ENCODE assay signal across 14 mouse cellular contexts in genomic region chr1:170647381-170647780, GRCm38 (mm10). TPM values are rescaled to one million over a fixed set of nuclear protein-coding genes. Genes with fewer than 3 reads are reported as not detected.
A peak's percentile ranks its signal among the peaks of the same experiment; 100 is the strongest.
DNase-seq lines count a peak whose midpoint lies in the region; ATAC-seq lines count a peak whose summit lies in the region.
"Had no signal": no experiment of that assay in that cellular context is flagged by ENCODE, and none has a peak within 500 bp of the region (broad histone marks: within the 10 kb centered on the region; RNA-seq: fewer than 3 reads in every experiment).

No protein-coding gene starts in this region.

- H3K4me1 ChIP-seq in heart, embryonic 11.5 days (ENCODE audit: control insufficient read depth, insufficient read depth, low read length): peaks cover 44% of the 10 kb centered on the region
- H3K4me1 ChIP-seq in midbrain, embryonic 11.5 days (ENCODE audit: control insufficient read depth, insufficient read depth, low read length): peaks cover 3% of the 10 kb centered on the region; the same call in 1 of the 2 replicates
- peaks cover 43% of the 10 kb centered on the region for H3K4me1 ChIP-seq in midbrain, embryonic 10.5 days
- peaks cover 29% of the 10 kb centered on the region for H3K4me1 ChIP-seq in kidney, embryonic 15.5 days

- H3K36me3 ChIP-seq in heart, embryonic 11.5 days (ENCODE audit: control insufficient read depth, insufficient read depth, low read length): no peaks in the 10 kb centered on the region
- no peaks in the 10 kb centered on the region for H3K36me3 ChIP-seq in midbrain, embryonic 11.5 days (ENCODE audit: control insufficient read depth, insufficient read depth, low read length)
- H3K36me3 ChIP-seq in midbrain, embryonic 10.5 days: peaks cover 7% of the 10 kb centered on the region; the same call in 1 of the 2 replicates
- H3K36me3 ChIP-seq in kidney, embryonic 15.5 days: no peaks in the 10 kb centered on the region

- no peak for ATAC-seq in heart, embryonic 11.5 days (replicated peaks; ENCODE audit: insufficient number of reproducible peaks, low FRiP score, low TSS enrichment)
- ATAC-seq in midbrain, embryonic 11.5 days (ENCODE audit: low FRiP score): no peak
- no peak for ATAC-seq in kidney, embryonic 15.5 days (replicated peaks; ENCODE audit: low FRiP score)

- DNase-seq in heart, adult 18-20 months: no peak
- DNase-seq in midbrain, embryonic 11.5 days (ENCODE audit: low spot score, missing footprints): peak; percentile 81
- DNase-seq in midbrain, embryonic 10.5 days (ENCODE audit: low spot score): no peak
- peak; percentile 77 for DNase-seq in adrenal gland, postnatal 14 days
- DNase-seq in testis, postnatal 10 days (ENCODE audit: low spot score): peak; percentile 41
- DNase-seq: cerebellum, adult 2 months; kidney, adult 18-20 months; kidney, postnatal 4 days; thymus, postnatal 36 days had no signal

- H3K27me3 ChIP-seq in heart, embryonic 11.5 days (ENCODE audit: control insufficient read depth, insufficient read depth, low read length): no peaks in the 10 kb centered on the region
- no peaks in the 10 kb centered on the region; the same call in 1 of the 2 replicates for H3K27me3 ChIP-seq in midbrain, embryonic 11.5 days (ENCODE audit: control insufficient read depth, insufficient read depth, low read length)
- H3K27me3 ChIP-seq in midbrain, embryonic 10.5 days (ENCODE audit: low read depth, poor library complexity, severe bottlenecking): peaks cover 24% of the 10 kb centered on the region
- peaks cover 20% of the 10 kb centered on the region for H3K27me3 ChIP-seq in kidney, embryonic 15.5 days

- H3K9me3 ChIP-seq in heart, embryonic 11.5 days (replicated peaks; ENCODE audit: control insufficient read depth, low read length): no peaks in the 10 kb centered on the region
- no peaks in the 10 kb centered on the region for H3K9me3 ChIP-seq in midbrain, embryonic 11.5 days (ENCODE audit: control insufficient read depth, low read length)
- no peaks in the 10 kb centered on the region for H3K9me3 ChIP-seq in midbrain, embryonic 10.5 days (replicated peaks)
- no peaks in the 10 kb centered on the region for H3K9me3 ChIP-seq in kidney, embryonic 15.5 days (replicated peaks)
- H3K9me3 ChIP-seq: hindbrain, embryonic 12.5 days had no signal

- peak overlapping the region; percentile 14; the same call in 1 of the 2 replicates for H3K4me2 ChIP-seq in heart, embryonic 11.5 days
- no peak overlapping the region for H3K4me2 ChIP-seq in midbrain, embryonic 11.5 days
- H3K4me2 ChIP-seq in kidney, embryonic 15.5 days: no peak overlapping the region
- H3K4me2 ChIP-seq: liver, embryonic 11.5 days had no signal

- no peak overlapping the region for H3K4me3 ChIP-seq in heart, embryonic 11.5 days (ENCODE audit: low read depth, low read length)
- no peak overlapping the region for H3K4me3 ChIP-seq in midbrain, embryonic 11.5 days (ENCODE audit: low read depth, low read length)
- no peak overlapping the region for H3K4me3 ChIP-seq in midbrain, embryonic 10.5 days
- H3K4me3 ChIP-seq in kidney, embryonic 15.5 days (replicated peaks): no peak overlapping the region
- H3K4me3 ChIP-seq: hindbrain, embryonic 12.5 days; left cerebral cortex, adult 2 months had no signal

- H3K9ac ChIP-seq in heart, embryonic 11.5 days (ENCODE audit: low read depth, low read length): 0 out of 2 replicates have a peak overlapping the region, but pooled peaks have one; percentile 1
- no peak overlapping the region for H3K9ac ChIP-seq in midbrain, embryonic 11.5 days (ENCODE audit: low read length)
- H3K9ac ChIP-seq in kidney, embryonic 15.5 days: no peak overlapping the region
- H3K9ac ChIP-seq: hindbrain, embryonic 12.5 days had no signal

- 76% methylated on average over 7 of the region's 7 CpGs for WGBS in heart, embryonic 11.5 days (ENCODE audit: insufficient replicate concordance)
- WGBS in midbrain, embryonic 11.5 days: 92% methylated on average over 7 of the region's 7 CpGs
- 93% methylated on average over 7 of the region's 7 CpGs for WGBS in midbrain, embryonic 10.5 days
- 76% methylated on average over 7 of the region's 7 CpGs for WGBS in kidney, embryonic 15.5 days

- no peak overlapping the region for H3K27ac ChIP-seq in heart, embryonic 11.5 days (ENCODE audit: low read depth, low read length)
- H3K27ac ChIP-seq in midbrain, embryonic 11.5 days (ENCODE audit: low read depth, low read length): no peak overlapping the region
- no peak overlapping the region for H3K27ac ChIP-seq in midbrain, embryonic 10.5 days (replicated peaks)
- H3K27ac ChIP-seq in kidney, embryonic 15.5 days: no peak overlapping the region
- H3K27ac ChIP-seq: hindbrain, embryonic 12.5 days; left cerebral cortex, adult 2 months had no signal

RNA-seq across cellular contexts. Expression of gene Olfml2b, which starts 3.0 kb away (rescaled TPM):
- 42.4 and 51.2 TPM in 2 replicates for polyA plus RNA-seq in heart, embryonic 11.5 days (2014; fragmentation: Nextera tagmentation; extraction: Ambion mirVana)
- 10 to 100 TPM; 11.8 to 14.8 TPM for total RNA-seq in heart, adult 18-20 months (2021)
- polyA plus RNA-seq in midbrain, embryonic 11.5 days (2014; fragmentation: Nextera tagmentation; extraction: Ambion mirVana): 5.1 and 5.8 TPM in 2 replicates
- polyA plus RNA-seq in midbrain, embryonic 10.5 days (2016; fragmentation: Nextera tagmentation; extraction: Ambion mirVana): 6.1 and 7.6 TPM in 2 replicates
- total RNA-seq in adrenal gland, postnatal 14 days (2021): 9.0 and 10.1 TPM in 2 replicates
- 10.9 and 12.0 TPM in 2 replicates for polyA plus RNA-seq in kidney, embryonic 15.5 days (2015; fragmentation: Nextera tagmentation; extraction: Ambion mirVana)

RNA-seq across cellular contexts. Expression of gene Nos1ap, which starts 57.7 kb away (rescaled TPM):
- 15.5 and 20.9 TPM in 2 replicates for polyA plus RNA-seq in heart, embryonic 11.5 days (2014; fragmentation: Nextera tagmentation; extraction: Ambion mirVana)
- total RNA-seq in heart, adult 18-20 months (2021): 10 to 100 TPM; 17.4 to 23.6 TPM
- polyA plus RNA-seq in midbrain, embryonic 11.5 days (2014; fragmentation: Nextera tagmentation; extraction: Ambion mirVana): 5.7 and 7.8 TPM in 2 replicates
- 7.9 and 9.1 TPM in 2 replicates for polyA plus RNA-seq in midbrain, embryonic 10.5 days (2016; fragmentation: Nextera tagmentation; extraction: Ambion mirVana)
- 16.4 and 20.0 TPM in 2 replicates for total RNA-seq in adrenal gland, postnatal 14 days (2021)
- 17.7 and 18.2 TPM in 2 replicates for polyA plus RNA-seq in kidney, embryonic 15.5 days (2015; fragmentation: Nextera tagmentation; extraction: Ambion mirVana)

Comparison
In these comparisons a context has a peak if more than half of its experiments do, and no peak if none do; other contexts are left out.
1. DNase-seq: peak in midbrain, embryonic 11.5 days (single experiment), adrenal gland, postnatal 14 days (single experiment) and testis, postnatal 10 days (single experiment); none in heart, adult 18-20 months (0 of 2) and midbrain, embryonic 10.5 days (single experiment).